Mouse (Mus musculus): ENCODE measurements at regions not wholly inside any gene's neighbourhood (a gene's known extent, or its start where the extent isn't known, plus 50 kb on each side); places are given as distances from the start of the nearest gene placed in this dataset.

GRCm38 (mm10) chr11:31755858-31756257 is 84.2 kb upstream of the Bod1 start:
- no peak for TF ChIP-seq CTCF (IDR thresholded peaks at IDR 0.05)
- TF ChIP-seq EP300 (IDR thresholded peaks at IDR 0.05): no peak

Measured in lung, postnatal 0 days (tissue).